In genomic region chr9:78222616-78223015, GRCm38 (mm10) we compare ENCODE assay signal across 26 mouse cellular contexts. TPM values are rescaled to one million over a fixed set of nuclear protein-coding genes. Genes with fewer than 3 reads are reported as not detected.
"Had no signal": no experiment of that assay in that cellular context is flagged by ENCODE, and none has a peak within 500 bp of the region (broad histone marks: within the 10 kb centered on the region; RNA-seq: fewer than 3 reads in every experiment).

No protein-coding gene starts in this region.

- H3K4me1 ChIP-seq: liver, embryonic 12.5 days; lung, embryonic 15.5 days; megakaryocyte, embryonic 14.5 days; neural tube, embryonic 12.5 days; neural tube, embryonic 15.5 days had no signal

- H3K4me3 ChIP-seq: layer of hippocampus, adult 2 months; limb, embryonic 10.5 days; limb, embryonic 13.5 days; liver, embryonic 12.5 days; liver, embryonic 15.5 days; lung, embryonic 15.5 days; megakaryocyte, embryonic 14.5 days; neural tube, embryonic 12.5 days; neural tube, embryonic 15.5 days had no signal

- DNase-seq: layer of hippocampus, adult 9-11 months; liver; lung, adult 18-20 months; lung, postnatal 10 days; lung, postnatal 36 days; midbrain, embryonic 14.5 days; retina, postnatal 1 day; right cerebral cortex, postnatal 25 days; thymus, adult 18-20 months; thymus, postnatal 36 days had no signal

- H3K9ac ChIP-seq: limb, embryonic 13.5 days; liver, embryonic 12.5 days; liver, embryonic 15.5 days; lung, embryonic 15.5 days; neural tube, embryonic 12.5 days; neural tube, embryonic 15.5 days had no signal

- H3K9me3 ChIP-seq: limb, embryonic 10.5 days; limb, embryonic 13.5 days; liver, embryonic 12.5 days; liver, embryonic 15.5 days; lung, embryonic 15.5 days; neural tube, embryonic 12.5 days; neural tube, embryonic 15.5 days had no signal

- H3K27ac ChIP-seq: layer of hippocampus, adult 2 months; limb, embryonic 10.5 days; limb, embryonic 13.5 days; liver, embryonic 12.5 days; liver, embryonic 15.5 days; lung, embryonic 15.5 days; neural tube, embryonic 12.5 days; neural tube, embryonic 15.5 days had no signal

- H3K4me2 ChIP-seq: limb, embryonic 13.5 days; liver, embryonic 12.5 days; liver, embryonic 15.5 days; lung, embryonic 15.5 days; midbrain, embryonic 11.5 days; neural tube, embryonic 12.5 days; neural tube, embryonic 15.5 days had no signal

- H3K27me3 ChIP-seq: limb, embryonic 13.5 days; liver, embryonic 12.5 days; liver, embryonic 15.5 days; lung, embryonic 15.5 days; neural tube, embryonic 12.5 days; neural tube, embryonic 15.5 days had no signal

- H3K36me3 ChIP-seq: limb, embryonic 10.5 days; limb, embryonic 13.5 days; liver, embryonic 12.5 days; liver, embryonic 15.5 days; lung, embryonic 15.5 days; neural tube, embryonic 12.5 days; neural tube, embryonic 15.5 days had no signal

RNA-seq across cellular contexts. Expression of gene Gsta1, which starts 7.8 kb away (rescaled TPM):
- total RNA-seq: layer of hippocampus, adult 2 months; layer of hippocampus, postnatal 25 days; left cerebral cortex, adult 18-20 months; left cerebral cortex, postnatal 25 days; midbrain, postnatal 0 days had no signal
- polyA plus RNA-seq: limb, embryonic 10.5 days; limb, embryonic 13.5 days; liver, embryonic 12.5 days; liver, embryonic 15.5 days; midbrain, embryonic 11.5 days; midbrain, embryonic 14.5 days; midbrain, postnatal 0 days; neural tube, embryonic 12.5 days; neural tube, embryonic 15.5 days; testis, adult 2 months had no signal

RNA-seq across cellular contexts. Expression of gene Gm3776, which starts 34.3 kb away (rescaled TPM):
- total RNA-seq: layer of hippocampus, adult 2 months; layer of hippocampus, postnatal 25 days; left cerebral cortex, adult 18-20 months; left cerebral cortex, postnatal 25 days; midbrain, postnatal 0 days had no signal
- polyA plus RNA-seq: limb, embryonic 10.5 days; limb, embryonic 13.5 days; liver, embryonic 12.5 days; lung, embryonic 15.5 days; midbrain, embryonic 11.5 days; midbrain, embryonic 14.5 days; midbrain, postnatal 0 days; neural tube, embryonic 12.5 days; neural tube, embryonic 15.5 days; spleen, adult 2 months; testis, adult 2 months had no signal
